15 mouse cellular contexts compared by ENCODE assay signal in genomic region chr1:72780720-72781119, GRCm38 (mm10). TPM values are rescaled to one million over a fixed set of nuclear protein-coding genes. Genes with fewer than 3 reads are reported as not detected.
DNase-seq lines count a peak whose midpoint lies in the region; ATAC-seq lines count a peak whose summit lies in the region.
"Had no signal": no experiment of that assay in that cellular context is flagged by ENCODE, and none has a peak within 500 bp of the region (broad histone marks: within the 10 kb centered on the region; RNA-seq: fewer than 3 reads in every experiment).

No protein-coding gene starts in this region.

- peaks cover 48% of the 10 kb centered on the region for H3K4me1 ChIP-seq in forebrain, embryonic 10.5 days
- no peaks in the 10 kb centered on the region; the same call in 1 of the 2 replicates for H3K4me1 ChIP-seq in forebrain, embryonic 11.5 days (replicated peaks; ENCODE audit: control insufficient read depth, insufficient read depth, low read length)
- H3K4me1 ChIP-seq in intestine, embryonic 16.5 days (ENCODE audit: control insufficient read depth, insufficient read depth, low read length) = no peaks in the 10 kb centered on the region
- H3K4me1 ChIP-seq: limb, embryonic 12.5 days; megakaryocyte, embryonic 14.5 days had no signal

- H3K9ac ChIP-seq in forebrain, embryonic 11.5 days (ENCODE audit: low read length) = no peak overlapping the region
- H3K9ac ChIP-seq in intestine, embryonic 16.5 days (ENCODE audit: low read depth, low read length) = no peak overlapping the region
- H3K9ac ChIP-seq: limb, embryonic 12.5 days had no signal

- H3K27me3 ChIP-seq in forebrain, embryonic 10.5 days (ENCODE audit: poor library complexity, severe bottlenecking) = no peaks in the 10 kb centered on the region
- no peaks in the 10 kb centered on the region for H3K27me3 ChIP-seq in forebrain, embryonic 11.5 days (ENCODE audit: control insufficient read depth, insufficient read depth, low read length)
- no peaks in the 10 kb centered on the region for H3K27me3 ChIP-seq in intestine, embryonic 16.5 days (replicated peaks; ENCODE audit: control insufficient read depth, insufficient read depth, low read length)
- H3K27me3 ChIP-seq: limb, embryonic 12.5 days; megakaryocyte, embryonic 14.5 days had no signal

- no peak overlapping the region for H3K4me2 ChIP-seq in forebrain, embryonic 11.5 days (ENCODE audit: low read depth, low read length, severe bottlenecking)
- no peak overlapping the region for H3K4me2 ChIP-seq in intestine, embryonic 16.5 days (ENCODE audit: low read depth, low read length)
- H3K4me2 ChIP-seq: limb, embryonic 12.5 days had no signal

- ATAC-seq in forebrain, embryonic 11.5 days (replicated peaks; ENCODE audit: low FRiP score) = no peak
- ATAC-seq in intestine, embryonic 16.5 days = peak; percentile 74
- ATAC-seq: forebrain, embryonic 14.5 days had no signal

- peak overlapping the region; percentile 79 for H3K27ac ChIP-seq in forebrain, embryonic 10.5 days
- no peak overlapping the region for H3K27ac ChIP-seq in forebrain, embryonic 11.5 days (ENCODE audit: low read depth, low read length)
- H3K27ac ChIP-seq in intestine, embryonic 16.5 days (ENCODE audit: low read length) = no peak overlapping the region
- H3K27ac ChIP-seq: limb, embryonic 12.5 days had no signal

- WGBS in forebrain, embryonic 10.5 days = 43% methylated on average over 7 of the region's 7 CpGs
- 35% methylated on average over 7 of the region's 7 CpGs for WGBS in forebrain, embryonic 11.5 days
- WGBS in intestine, embryonic 16.5 days = 26% methylated on average over 7 of the region's 7 CpGs

- no peaks in the 10 kb centered on the region for H3K36me3 ChIP-seq in forebrain, embryonic 10.5 days (replicated peaks)
- no peaks in the 10 kb centered on the region for H3K36me3 ChIP-seq in forebrain, embryonic 11.5 days (ENCODE audit: control insufficient read depth, insufficient read depth, low read length)
- H3K36me3 ChIP-seq in intestine, embryonic 16.5 days (ENCODE audit: control insufficient read depth, insufficient read depth, low read length) = no peaks in the 10 kb centered on the region
- H3K36me3 ChIP-seq: hindbrain, embryonic 10.5 days; limb, embryonic 12.5 days had no signal

- H3K4me3 ChIP-seq in forebrain, embryonic 10.5 days = no peak overlapping the region
- no peak overlapping the region for H3K4me3 ChIP-seq in forebrain, embryonic 11.5 days (ENCODE audit: low read depth, low read length)
- H3K4me3 ChIP-seq in intestine, embryonic 16.5 days (ENCODE audit: low read length) = no peak overlapping the region
- H3K4me3 ChIP-seq: hindbrain, embryonic 10.5 days; limb, embryonic 12.5 days; megakaryocyte, embryonic 14.5 days had no signal

- DNase-seq in forebrain, embryonic 10.5 days (ENCODE audit: extremely low spot score, low spot score) = no peak
- no peak for DNase-seq in forebrain, embryonic 11.5 days (ENCODE audit: low spot score)
- peak; percentile 10 for DNase-seq in 3T3-L1 (ENCODE audit: low read depth, low spot score)
- DNase-seq in lung, postnatal 10 days = peak; percentile 6
- no peak for DNase-seq in cerebellum, postnatal 4 days (ENCODE audit: low spot score in 2 of 2)
- no peak for DNase-seq in cerebellum, adult 18-20 months
- no peak for DNase-seq in frontal cortex, postnatal 36 days (ENCODE audit: low spot score in 2 of 2)
- DNase-seq: adrenal gland, postnatal 14 days; B cell, adult 2 months; cerebellum, postnatal 10 days had no signal

- H3K9me3 ChIP-seq in forebrain, embryonic 10.5 days = no peaks in the 10 kb centered on the region
- H3K9me3 ChIP-seq in forebrain, embryonic 11.5 days (ENCODE audit: control insufficient read depth, low read length) = no peaks in the 10 kb centered on the region
- H3K9me3 ChIP-seq in intestine, embryonic 16.5 days (ENCODE audit: control insufficient read depth, low read length) = no peaks in the 10 kb centered on the region
- H3K9me3 ChIP-seq: hindbrain, embryonic 10.5 days; limb, embryonic 12.5 days had no signal

RNA-seq across cellular contexts. Expression of gene Igfbp2, which starts 43.6 kb away (rescaled TPM):
- 742 and 777 TPM in 2 replicates for polyA plus RNA-seq in forebrain, embryonic 10.5 days (2016; fragmentation: Nextera tagmentation; extraction: Ambion mirVana)
- polyA plus RNA-seq in forebrain, embryonic 11.5 days (2014; fragmentation: Nextera tagmentation; extraction: Ambion mirVana) = 708 and 809 TPM in 2 replicates
- 127 and 139 TPM in 2 replicates for polyA plus RNA-seq in intestine, embryonic 16.5 days (2015; fragmentation: Nextera tagmentation; extraction: Ambion mirVana)

Comparison
In these comparisons a context has a peak if more than half of its experiments do, and no peak if none do; other contexts are left out.
1. DNase-seq: peak in 3T3-L1 (single experiment) and lung, postnatal 10 days (single experiment); none in forebrain, embryonic 10.5 days (single experiment), forebrain, embryonic 11.5 days (single experiment), cerebellum, postnatal 4 days (0 of 2), cerebellum, adult 18-20 months (0 of 2) and frontal cortex, postnatal 36 days (0 of 2).